Mouse (Mus musculus): Measurements from ENCODE around the gene Gm20458.

The Gm20458 gene

GRCm38 (mm10) chr2:164435216-164436090, 25.3 kb upstream of the Gm20458 start:
- no peak for DNase-seq (ENCODE audit: low read depth)

GRCm38 (mm10) chr2:164436215-164436913, 24.4 kb upstream of the Gm20458 start:
- DNase-seq (ENCODE audit: low read depth) = no peak

GRCm38 (mm10) chr2:164436961-164437360, 23.8 kb upstream of the Gm20458 start:
- DNase-seq (ENCODE audit: low read depth) = no peak

GRCm38 (mm10) chr2:164437710-164438109, 23.1 kb upstream of the Gm20458 start:
- DNase-seq (ENCODE audit: low read depth) = no peak

GRCm38 (mm10) chr2:164438257-164438656, 22.5 kb upstream of the Gm20458 start:
- no peak for DNase-seq (ENCODE audit: low read depth)

GRCm38 (mm10) chr2:164439001-164439421, 21.8 kb upstream of the Gm20458 start:
- DNase-seq (ENCODE audit: low read depth) = no peak

GRCm38 (mm10) chr2:164440314-164440713, 20.5 kb upstream of the Gm20458 start:
- DNase-seq (ENCODE audit: low read depth) = no peak

GRCm38 (mm10) chr2:164441155-164441554, 19.6 kb upstream of the Gm20458 start:
- DNase-seq (ENCODE audit: low read depth) = peak; percentile 38

- DNase-seq (ENCODE audit: low read depth) = no peak
These were observed 19.0 kb upstream of the Gm20458 start for GRCm38 (mm10) chr2:164441731-164442130.

GRCm38 (mm10) chr2:164442315-164443050, 18.3 kb upstream of the Gm20458 start:
- DNase-seq (ENCODE audit: low read depth) = no peak

GRCm38 (mm10) chr2:164443051-164443437, 17.7 kb upstream of the Gm20458 start:
- DNase-seq (ENCODE audit: low read depth) = no peak

GRCm38 (mm10) chr2:164443460-164444000, 17.2 kb upstream of the Gm20458 start, which contains the start of gene Sdc4:
Gene Sdc4, minus strand, starts transcription at chr2:164443887.
- no peak for DNase-seq (ENCODE audit: low read depth)

- DNase-seq (ENCODE audit: low read depth) = no peak
These were observed 16.1 kb upstream of the Gm20458 start for GRCm38 (mm10) chr2:164444701-164445100.

GRCm38 (mm10) chr2:164445399-164446085, 15.2 kb upstream of the Gm20458 start:
- DNase-seq (ENCODE audit: low read depth) = no peak

GRCm38 (mm10) chr2:164446086-164446469, 14.7 kb upstream of the Gm20458 start:
- DNase-seq (ENCODE audit: low read depth) = no peak

GRCm38 (mm10) chr2:164448140-164448539, 12.6 kb upstream of the Gm20458 start:
- DNase-seq (ENCODE audit: low read depth) = no peak

- DNase-seq (ENCODE audit: low read depth) = no peak
These were observed 11.8 kb upstream of the Gm20458 start for GRCm38 (mm10) chr2:164448921-164449320.

- DNase-seq (ENCODE audit: low read depth) = no peak
These were observed 11.3 kb upstream of the Gm20458 start for GRCm38 (mm10) chr2:164449341-164450042.

- DNase-seq (ENCODE audit: low read depth) = no peak
These were observed 8.6 kb upstream of the Gm20458 start for GRCm38 (mm10) chr2:164452000-164452676.

GRCm38 (mm10) chr2:164453047-164453757, 7.6 kb upstream of the Gm20458 start:
- DNase-seq (ENCODE audit: low read depth) = no peak

Measured in c-Kit-positive CD71-negative TER-119-negative erythroid progenitor cells, embryonic 14.5 days (primary cell).